Mouse (Mus musculus) A20 (cell line): Measurements from ENCODE around the gene Tcte3.
A peak's percentile ranks its signal among the peaks of the same experiment; 100 is the strongest.
"Not testable (repeated sequence)": the region's sequence is repeated elsewhere in the genome, so short reads cannot be mapped to it uniquely, and the experiment has no call there.

Experiments
- DNase-seq: peaks from one replicate; pipeline ENCODE4 v3.0.0-alpha.2; 2011; ENCODE audit warnings: low read depth, low spot score

Gene Tcte3

GRCm38 (mm10) chr17:15041175-15041729, at the start of gene Tcte3, which contains the start of the genes Ermard and Gm3448:
Gene Tcte3 (minus strand): TSS chr17:15041488.
Gene Ermard (plus strand): TSS chr17:15041208.
Gene Gm3448 (minus strand): TSS chr17:15041537.
- DNase-seq, result not testable (repeated sequence)

- no peak for DNase-seq
Measured at GRCm38 (mm10) chr17:15088591-15089001, 47.3 kb upstream of the Tcte3 start.

DNA sequence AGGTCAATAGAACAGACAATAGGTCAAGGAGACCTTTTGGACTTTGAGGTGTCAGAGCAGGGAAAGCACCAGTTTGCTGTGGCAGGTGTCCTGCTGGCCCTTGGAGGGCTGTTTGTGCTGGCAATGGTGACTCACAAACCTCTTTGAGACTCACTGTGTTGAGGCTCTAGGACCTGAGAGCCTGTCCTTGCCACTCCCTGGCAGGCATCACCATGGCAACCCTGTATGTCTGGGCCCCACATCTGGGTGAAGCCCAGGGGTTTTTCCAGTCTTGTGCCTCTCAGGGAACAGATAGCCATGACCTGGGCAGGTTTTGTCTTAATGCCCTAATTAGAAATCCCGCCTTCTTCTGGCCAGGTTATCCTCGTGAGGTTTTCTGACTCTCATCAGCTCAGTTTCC, 46.9 kb upstream of the Tcte3 start:
- DNase-seq, result peak; percentile 15

DNA sequence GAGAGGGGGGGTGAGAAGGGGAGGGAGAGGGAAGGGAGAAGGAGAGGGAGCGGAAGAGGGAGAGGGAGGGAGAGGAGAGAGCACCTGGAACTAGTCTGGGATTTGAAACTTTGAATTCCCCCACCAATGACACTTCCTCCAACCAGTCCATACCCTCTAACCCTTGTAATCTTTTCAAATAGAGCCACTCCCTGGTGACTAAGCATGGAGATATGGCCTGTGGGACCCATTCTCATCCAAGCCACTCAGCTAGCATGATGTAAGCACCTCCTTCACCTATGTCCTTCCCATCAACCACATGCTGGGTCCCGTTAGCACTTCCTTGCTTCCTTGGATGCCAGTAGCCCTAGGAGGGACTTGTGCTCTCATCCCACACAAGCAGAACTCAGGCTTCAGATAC, 43.7 kb upstream of the Tcte3 start:
- DNase-seq, result no peak

DNA sequence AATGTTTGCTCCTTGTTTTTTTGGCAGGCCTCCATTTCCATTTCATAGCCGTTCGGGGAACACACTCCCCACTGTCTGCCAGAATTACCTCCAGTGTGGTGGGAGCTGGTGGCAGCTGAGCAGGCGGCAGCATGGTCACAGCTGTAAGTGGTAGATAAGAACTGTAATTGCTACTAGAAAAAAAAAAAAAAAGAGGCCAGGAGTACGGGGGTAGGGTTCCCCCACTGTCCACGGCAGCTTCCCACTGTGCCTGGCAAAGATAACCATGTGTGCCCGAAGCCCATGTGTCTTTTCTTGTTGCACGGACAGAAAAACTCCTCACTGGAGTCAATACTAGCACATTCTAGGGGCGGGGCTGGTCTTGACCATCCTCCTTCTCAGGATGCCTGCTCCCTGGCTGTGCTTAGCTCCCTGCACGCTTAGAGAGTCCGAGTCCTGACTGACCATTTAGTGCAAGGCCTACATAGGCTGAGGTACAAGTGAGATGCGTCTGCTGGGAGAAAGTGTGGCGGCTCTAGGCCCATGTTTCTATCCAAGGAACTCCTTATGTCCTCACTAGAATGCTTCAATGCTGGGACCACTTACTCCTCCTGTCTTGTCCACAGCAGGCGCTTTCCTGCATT, 43.0 kb upstream of the Tcte3 start:
- no peak for DNase-seq

- DNase-seq, result no peak
Measured at GRCm38 (mm10) chr17:15077536-15077935, 36.2 kb upstream of the Tcte3 start.

DNA sequence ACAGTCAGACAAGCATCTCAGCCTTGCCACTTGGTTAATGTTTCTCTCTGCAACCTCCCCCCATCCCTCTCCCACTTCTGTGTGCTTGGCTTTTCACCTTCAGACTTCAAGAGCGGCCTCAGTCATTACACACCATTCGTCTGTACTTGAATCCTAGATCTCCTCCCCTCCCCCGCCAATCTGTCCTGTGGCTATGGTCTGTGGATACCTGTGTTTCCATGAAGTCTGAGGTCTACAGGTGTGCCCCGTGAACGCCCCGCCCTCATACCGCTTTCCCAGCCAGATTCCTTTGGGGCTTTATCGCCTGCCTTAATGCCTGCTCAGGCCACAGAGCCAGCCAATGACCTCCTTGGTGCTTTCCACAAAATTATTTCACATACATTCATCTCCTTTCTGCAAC, 33.7 kb upstream of the Tcte3 start:
- no peak for DNase-seq

- DNase-seq, result no peak
Measured at GRCm38 (mm10) chr17:15072211-15072610, 30.9 kb upstream of the Tcte3 start.

DNA sequence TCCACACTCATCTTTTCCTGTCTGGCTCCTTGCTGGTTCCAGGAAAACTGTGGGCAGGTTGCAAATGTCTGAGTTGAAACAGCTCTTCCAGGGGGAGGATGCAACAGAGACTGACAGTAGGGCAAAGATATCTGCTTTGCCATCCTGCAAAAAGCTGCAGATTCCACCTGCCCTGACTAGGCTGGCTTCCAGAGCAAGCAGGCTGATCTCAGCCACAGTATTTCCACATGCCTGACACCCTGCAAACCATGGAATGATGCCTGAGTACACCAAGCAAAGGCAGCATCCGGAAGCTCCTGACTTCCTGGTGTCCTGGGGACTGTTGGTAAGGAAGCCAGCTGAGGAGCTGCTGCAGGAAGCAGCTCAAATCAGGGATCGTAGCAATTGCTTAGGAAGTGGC, 27.8 kb upstream of the Tcte3 start:
- no peak for DNase-seq

- no peak for DNase-seq
Measured at GRCm38 (mm10) chr17:15068040-15068792, 26.9 kb upstream of the Tcte3 start.

GRCm38 (mm10) chr17:15066911-15067310, 25.6 kb upstream of the Tcte3 start:
- no peak for DNase-seq

DNA sequence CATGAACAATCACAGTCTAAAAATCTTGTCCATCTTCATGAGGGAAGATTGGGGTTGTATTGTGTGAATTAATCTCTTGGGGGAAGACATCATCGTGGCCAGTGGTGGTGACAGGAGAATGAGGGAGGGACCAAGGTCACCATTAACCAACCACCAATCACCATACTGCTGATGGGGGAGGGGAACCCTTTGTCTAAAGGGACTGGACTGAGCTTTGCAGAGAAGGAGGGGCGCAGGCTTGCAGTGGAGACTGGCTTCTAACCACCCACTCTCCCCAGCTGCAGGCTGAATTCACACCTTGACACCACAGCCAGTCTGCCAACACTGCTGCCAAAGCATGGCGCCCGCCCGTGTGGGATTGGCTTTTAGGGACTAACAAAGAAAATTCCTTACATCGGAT, 24.8 kb upstream of the Tcte3 start:
- DNase-seq, result no peak

- peak; percentile 40 for DNase-seq
Measured at GRCm38 (mm10) chr17:15065391-15066024, 24.2 kb upstream of the Tcte3 start.

DNA sequence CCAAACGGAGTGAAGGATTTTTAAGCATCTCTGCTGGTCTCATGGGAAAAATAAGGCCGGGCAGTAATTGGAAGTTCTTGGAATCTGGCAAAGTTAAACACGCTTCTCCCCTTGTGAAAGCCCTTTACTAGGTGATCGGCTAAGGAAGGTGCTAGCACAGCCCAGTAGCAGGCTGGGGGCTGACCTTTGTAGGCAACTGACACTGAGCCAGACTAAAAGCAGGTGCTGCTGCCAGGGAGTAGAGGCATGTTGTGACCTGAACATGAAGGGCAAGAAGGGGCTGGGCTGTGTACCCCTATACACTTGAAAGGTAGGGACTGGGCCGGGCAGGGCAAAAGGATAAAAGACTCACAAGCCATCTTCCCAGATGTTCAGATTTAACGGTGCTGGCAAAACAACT, 19.1 kb upstream of the Tcte3 start:
- DNase-seq, result no peak

DNA sequence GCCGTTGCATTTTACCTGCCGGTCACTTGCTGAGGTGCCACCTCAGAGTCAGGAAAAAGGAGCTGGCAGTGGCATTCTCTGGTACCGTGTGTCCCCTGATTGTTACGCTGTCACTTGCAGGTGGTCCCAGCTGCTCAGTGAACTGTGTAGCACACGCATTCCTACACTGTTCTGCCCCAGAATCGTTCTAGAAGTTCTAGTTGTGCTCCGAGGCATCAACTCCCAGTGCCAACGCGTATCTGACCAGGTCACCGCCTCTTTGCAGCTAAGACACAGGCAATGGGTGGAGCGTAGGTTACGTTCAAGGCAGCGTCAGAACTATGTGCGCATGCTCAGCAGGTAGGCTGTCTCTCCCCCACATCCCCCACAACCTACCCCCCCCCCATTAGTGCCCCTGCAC, 18.4 kb upstream of the Tcte3 start:
- no peak for DNase-seq

GRCm38 (mm10) chr17:15058161-15058591, 16.9 kb upstream of the Tcte3 start:
- no peak for DNase-seq

- no peak for DNase-seq
Measured at GRCm38 (mm10) chr17:15055925-15056324, 14.6 kb upstream of the Tcte3 start.

- DNase-seq, result not testable (repeated sequence)
Measured at GRCm38 (mm10) chr17:15053829-15054200, 12.5 kb upstream of the Tcte3 start.

DNA sequence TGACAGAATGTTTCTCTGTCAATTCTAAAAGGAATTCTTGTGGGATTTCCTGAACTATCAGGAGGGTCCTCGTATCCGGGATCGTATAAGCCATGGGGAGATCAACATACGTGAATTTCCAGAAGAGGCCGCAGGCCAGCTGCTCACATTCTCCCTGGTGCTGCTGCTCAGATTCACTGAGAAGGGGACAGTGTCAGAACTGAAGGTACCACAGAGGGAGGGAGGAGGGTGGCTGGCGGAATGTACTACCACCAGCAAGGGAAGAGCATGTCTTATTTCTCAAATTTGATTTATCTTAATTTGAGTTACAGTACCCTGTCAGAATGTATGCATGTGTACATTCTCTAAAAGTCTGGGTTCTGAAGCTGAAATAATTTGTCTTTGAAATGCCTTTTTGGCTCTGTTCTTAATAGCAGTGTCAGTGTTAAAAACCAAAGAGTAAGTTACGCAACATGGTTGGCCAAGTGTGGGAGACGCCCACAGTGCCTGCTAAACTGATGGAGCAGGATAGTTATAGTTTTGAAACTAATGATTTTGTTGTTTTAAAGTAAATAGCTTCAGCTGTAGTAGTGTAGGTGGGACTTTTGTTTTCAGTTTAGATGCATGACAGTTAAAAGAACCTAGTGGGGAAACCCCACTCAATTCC, 12.0 kb upstream of the Tcte3 start:
- DNase-seq, result not testable (repeated sequence)

DNA sequence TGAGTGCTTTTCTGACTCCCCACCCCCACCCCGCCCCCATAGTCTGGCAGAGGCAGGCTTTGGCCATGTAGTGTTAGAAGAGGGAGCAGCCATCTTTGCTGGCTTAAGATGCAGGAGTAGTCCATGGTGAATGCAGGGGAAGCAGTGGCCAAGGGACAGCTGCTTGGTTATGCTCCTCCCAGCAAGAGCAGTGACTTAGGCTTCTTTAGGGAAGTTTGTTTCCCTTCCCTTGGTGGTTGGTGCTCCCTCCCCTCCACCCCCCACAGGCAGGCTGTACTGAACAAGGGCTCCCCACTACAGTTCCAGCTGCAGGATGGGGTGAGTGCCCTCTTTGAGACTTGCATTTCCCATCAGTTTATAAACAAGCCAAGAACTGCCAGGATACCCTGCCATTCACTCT, 11.5 kb upstream of the Tcte3 start:
- not testable (repeated sequence) for DNase-seq

DNA sequence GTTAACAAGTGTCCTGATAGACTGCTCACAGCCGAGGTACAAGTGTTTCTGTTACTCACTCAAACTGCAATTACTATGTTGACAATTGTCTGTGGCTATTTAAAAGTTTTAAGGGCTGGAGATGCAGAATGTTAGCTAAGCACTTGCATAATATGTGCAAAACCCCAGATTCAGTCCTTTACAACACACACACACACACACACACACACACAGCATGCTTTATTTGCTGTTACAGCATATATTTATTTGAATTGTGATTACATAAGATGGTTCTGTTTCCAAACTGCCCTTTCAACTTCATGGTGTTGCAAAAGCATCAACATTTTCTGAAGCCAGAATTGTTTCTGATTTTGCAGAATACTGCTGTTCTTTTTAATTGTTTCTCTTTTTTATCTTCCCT, 9.1 kb upstream of the Tcte3 start:
- DNase-seq, result not testable (repeated sequence)

DNA sequence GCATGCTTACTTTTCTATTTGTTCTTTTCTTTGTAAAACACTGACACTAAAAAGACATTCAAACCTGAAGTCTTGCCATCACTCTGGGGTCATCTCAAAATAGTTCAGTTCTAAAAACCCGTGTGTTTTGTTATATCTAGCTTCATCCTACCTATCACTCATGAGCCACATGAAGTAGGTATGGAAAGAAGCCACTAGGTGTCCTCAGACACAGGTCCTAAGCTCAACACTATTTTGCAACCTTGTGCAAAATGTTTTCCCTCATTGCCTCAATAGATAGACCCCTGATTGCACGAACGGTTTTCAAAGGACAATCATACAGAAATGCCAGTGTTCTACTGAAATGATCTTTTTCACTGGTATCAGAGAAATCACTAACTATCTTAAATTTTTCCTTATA, 833 bp downstream of the Tcte3 start:
- not testable (repeated sequence) for DNase-seq
